Mouse (Mus musculus): ENCODE results near the gene Olfr786.

Gene Olfr786

GRCm38 (mm10) chr10:129427006-129427405 lies at the start of gene Olfr786:
Olfr786 (plus strand) TSS chr10:129427306.
- ATAC-seq (ENCODE audit: low TSS enrichment), result no peak

- no peak for ATAC-seq (ENCODE audit: low TSS enrichment)
These were observed 43.3 kb upstream of the Olfr786 start, which contains the start of gene Olfr784 for GRCm38 (mm10) chr10:129383783-129384182. Olfr784 (plus strand) TSS chr10:129384083.

GRCm38 (mm10) chr10:129400892-129401291 lies 26.2 kb upstream of the Olfr786 start:
- ATAC-seq (ENCODE audit: low TSS enrichment), result no peak

- ATAC-seq (ENCODE audit: low TSS enrichment), result no peak
These were observed 22.0 kb upstream of the Olfr786 start, which contains the start of gene Olfr785 for GRCm38 (mm10) chr10:129405126-129405525. Olfr785 (plus strand) TSS chr10:129405426.

GRCm38 (mm10) chr10:129461562-129461961 lies 34.5 kb downstream of the Olfr786 start, which contains the start of gene Olfr787:
Olfr787 (plus strand) TSS chr10:129461862.
- no peak for ATAC-seq (ENCODE audit: low TSS enrichment)

GRCm38 (mm10) chr10:129470698-129471097 lies 43.6 kb downstream of the Olfr786 start, which contains the start of gene Olfr788:
Olfr788 (plus strand) TSS chr10:129470998.
- ATAC-seq (ENCODE audit: low TSS enrichment), result no peak

GRCm38 (mm10) chr10:129473256-129473655 lies 46.1 kb downstream of the Olfr786 start:
- ATAC-seq (ENCODE audit: low TSS enrichment), result no peak

GRCm38 (mm10) chr10:129473723-129474122 lies 46.6 kb downstream of the Olfr786 start:
- no peak for ATAC-seq (ENCODE audit: low TSS enrichment)

- no peak for ATAC-seq (ENCODE audit: low TSS enrichment)
These were observed 57.3 kb downstream of the Olfr786 start, which contains the start of gene Olfr789 for GRCm38 (mm10) chr10:129484452-129484851. Olfr789 (plus strand) TSS chr10:129484752.
